Mouse (Mus musculus): ENCODE data around the gene Pepd. TPM values are rescaled to one million over a fixed set of nuclear protein-coding genes. Genes with fewer than 3 reads are reported as not detected.
A peak's percentile ranks its signal among the peaks of the same experiment; 100 is the strongest.

The Pepd gene
- polyA plus RNA-seq, 1 experiment from 2014 or later, result 45.4 TPM

GRCm38 (mm10) chr7:35023251-35023650 is 111.1 kb downstream of the Pepd start:
- ATAC-seq, result no peak
- no peak overlapping the region for H3K4me2 ChIP-seq
- H3K27ac ChIP-seq, result no peak overlapping the region
- no peak overlapping the region for H3K4me3 ChIP-seq
- no peaks in the 10 kb centered on the region for H3K9me3 ChIP-seq (replicated peaks)
- no peaks in the 10 kb centered on the region for H3K27me3 ChIP-seq (replicated peaks)
- H3K36me3 ChIP-seq, result peaks cover 11% of the 10 kb centered on the region; the same call in 1 of the 2 replicates
- H3K4me1 ChIP-seq, result peaks cover 13% of the 10 kb centered on the region
- H3K9ac ChIP-seq, result no peak overlapping the region
- 61% methylated on average over 4 of the region's 4 CpGs for WGBS (ENCODE audit: insufficient replicate concordance)

GRCm38 (mm10) chr7:35024426-35024825 is 112.2 kb downstream of the Pepd start:
- Histone ChIP-seq H3K27ac (no peak overlapping the region), H3K9me3 (replicated peaks) (no peaks in the 10 kb centered on the region), H3K4me2 (no peak overlapping the region), H3K4me1 (peaks cover 19% of the 10 kb centered on the region), H3K36me3 (peaks cover 11% of the 10 kb centered on the region; the same call in 1 of the 2 replicates), H3K9ac (no peak overlapping the region), H3K27me3 (replicated peaks) (no peaks in the 10 kb centered on the region), H3K4me3 (no peak overlapping the region)
- WGBS (ENCODE audit: insufficient replicate concordance), result 47% methylated on average over 1 of the region's 1 CpGs
- ATAC-seq, result no peak

GRCm38 (mm10) chr7:35025409-35026275 is 113.5 kb downstream of the Pepd start:
- H3K4me3 ChIP-seq, result no peak overlapping the region
- H3K27me3 ChIP-seq (replicated peaks), result no peaks in the 10 kb centered on the region
- H3K36me3 ChIP-seq, result peaks cover 11% of the 10 kb centered on the region; the same call in 1 of the 2 replicates
- ATAC-seq, result peak; percentile 49
- no peak overlapping the region for H3K27ac ChIP-seq
- WGBS (ENCODE audit: insufficient replicate concordance), result 46% methylated on average over 5 of the region's 5 CpGs
- H3K9me3 ChIP-seq (replicated peaks), result no peaks in the 10 kb centered on the region
- no peak overlapping the region for H3K9ac ChIP-seq
- peaks cover 23% of the 10 kb centered on the region for H3K4me1 ChIP-seq
- no peak overlapping the region for H3K4me2 ChIP-seq

GRCm38 (mm10) chr7:35026276-35026630 is 114.1 kb downstream of the Pepd start:
- H3K36me3 ChIP-seq, result peaks cover 9% of the 10 kb centered on the region
- H3K4me3 ChIP-seq, result no peak overlapping the region
- H3K9ac ChIP-seq, result no peak overlapping the region
- H3K4me1 ChIP-seq, result peaks cover 23% of the 10 kb centered on the region
- H3K4me2 ChIP-seq, result no peak overlapping the region
- WGBS (ENCODE audit: insufficient replicate concordance), result 69% methylated on average over 4 of the region's 4 CpGs
- no peak for ATAC-seq
- H3K27me3 ChIP-seq (replicated peaks), result no peaks in the 10 kb centered on the region
- H3K27ac ChIP-seq, result no peak overlapping the region
- no peaks in the 10 kb centered on the region for H3K9me3 ChIP-seq (replicated peaks)

GRCm38 (mm10) chr7:35026838-35027291 is 114.7 kb downstream of the Pepd start:
- Histone ChIP-seq H3K9me3 (replicated peaks) (no peaks in the 10 kb centered on the region), H3K27ac (no peak overlapping the region), H3K9ac (no peak overlapping the region), H3K27me3 (replicated peaks) (no peaks in the 10 kb centered on the region), H3K36me3 (peaks cover 9% of the 10 kb centered on the region), H3K4me3 (no peak overlapping the region), H3K4me2 (no peak overlapping the region), H3K4me1 (peaks cover 23% of the 10 kb centered on the region)
- WGBS (ENCODE audit: insufficient replicate concordance), result 52% methylated on average over 3 of the region's 3 CpGs
- ATAC-seq, result no peak

- Histone ChIP-seq H3K27me3 (replicated peaks) (no peaks in the 10 kb centered on the region), H3K4me1 (peaks cover 23% of the 10 kb centered on the region), H3K9ac (no peak overlapping the region), H3K36me3 (peaks cover 16% of the 10 kb centered on the region), H3K9me3 (replicated peaks) (no peaks in the 10 kb centered on the region), H3K27ac (no peak overlapping the region), H3K4me3 (no peak overlapping the region), H3K4me2 (no peak overlapping the region)
- 74% methylated on average over 9 of the region's 9 CpGs for WGBS (ENCODE audit: insufficient replicate concordance)
- no peak for ATAC-seq
These were observed 115.7 kb downstream of the Pepd start for GRCm38 (mm10) chr7:35027801-35028420.

- H3K4me1 ChIP-seq, result peaks cover 23% of the 10 kb centered on the region
- no peak overlapping the region for H3K4me3 ChIP-seq
- ATAC-seq, result no peak
- no peaks in the 10 kb centered on the region for H3K9me3 ChIP-seq (replicated peaks)
- H3K27ac ChIP-seq, result no peak overlapping the region
- 58% methylated on average over 16 of the region's 16 CpGs for WGBS (ENCODE audit: insufficient replicate concordance)
- H3K9ac ChIP-seq, result no peak overlapping the region
- H3K27me3 ChIP-seq (replicated peaks), result no peaks in the 10 kb centered on the region
- no peak overlapping the region for H3K4me2 ChIP-seq
- peaks cover 17% of the 10 kb centered on the region for H3K36me3 ChIP-seq
These were observed 116.4 kb downstream of the Pepd start for GRCm38 (mm10) chr7:35028559-35028958.

GRCm38 (mm10) chr7:35029228-35029627 is 117.0 kb downstream of the Pepd start:
- H3K27ac ChIP-seq, result no peak overlapping the region
- 53% methylated on average over 5 of the region's 5 CpGs for WGBS (ENCODE audit: insufficient replicate concordance)

GRCm38 (mm10) chr7:35029648-35030047 is 117.5 kb downstream of the Pepd start:
- ATAC-seq, result no peak

More at GRCm38 (mm10) chr7:35029228-35029627, 117.0 kb downstream of the Pepd start:
- no peak overlapping the region for H3K4me2 ChIP-seq
- H3K9ac ChIP-seq, result no peak overlapping the region
- H3K27me3 ChIP-seq (replicated peaks), result no peaks in the 10 kb centered on the region
- H3K4me3 ChIP-seq, result no peak overlapping the region
- no peak for ATAC-seq
- peaks cover 23% of the 10 kb centered on the region for H3K4me1 ChIP-seq
- peaks cover 19% of the 10 kb centered on the region for H3K36me3 ChIP-seq
- H3K9me3 ChIP-seq (replicated peaks), result no peaks in the 10 kb centered on the region

GRCm38 (mm10) chr7:35030567-35030966 is 118.4 kb downstream of the Pepd start:
- no peak overlapping the region for H3K9ac ChIP-seq
- peaks cover 22% of the 10 kb centered on the region for H3K36me3 ChIP-seq
- no peak for ATAC-seq
- WGBS (ENCODE audit: insufficient replicate concordance), result 79% methylated on average over 6 of the region's 6 CpGs
- no peak overlapping the region for H3K27ac ChIP-seq
- H3K4me1 ChIP-seq, result peaks cover 34% of the 10 kb centered on the region
- H3K27me3 ChIP-seq (replicated peaks), result no peaks in the 10 kb centered on the region
- H3K9me3 ChIP-seq (replicated peaks), result no peaks in the 10 kb centered on the region
- no peak overlapping the region for H3K4me3 ChIP-seq
- H3K4me2 ChIP-seq, result no peak overlapping the region

More at GRCm38 (mm10) chr7:35029648-35030047, 117.5 kb downstream of the Pepd start:
- Histone ChIP-seq H3K9me3 (replicated peaks) (no peaks in the 10 kb centered on the region), H3K4me2 (no peak overlapping the region), H3K4me1 (peaks cover 25% of the 10 kb centered on the region), H3K27me3 (replicated peaks) (no peaks in the 10 kb centered on the region), H3K4me3 (no peak overlapping the region), H3K36me3 (peaks cover 22% of the 10 kb centered on the region), H3K27ac (no peak overlapping the region), H3K9ac (no peak overlapping the region)
- WGBS (ENCODE audit: insufficient replicate concordance), result 84% methylated on average over 3 of the region's 3 CpGs

GRCm38 (mm10) chr7:35035141-35035553 is 123.0 kb downstream of the Pepd start:
- peak overlapping the region; percentile 42; the same call in 1 of the 2 replicates for H3K27ac ChIP-seq
- no peak overlapping the region for H3K4me3 ChIP-seq
- H3K4me1 ChIP-seq, result peaks cover 21% of the 10 kb centered on the region
- no peak overlapping the region for H3K4me2 ChIP-seq
- H3K36me3 ChIP-seq, result peaks cover 23% of the 10 kb centered on the region
- H3K9me3 ChIP-seq (replicated peaks), result no peaks in the 10 kb centered on the region
- H3K9ac ChIP-seq, result no peak overlapping the region
- WGBS (ENCODE audit: insufficient replicate concordance), result 59% methylated on average over 6 of the region's 6 CpGs
- ATAC-seq, result no peak
- H3K27me3 ChIP-seq (replicated peaks), result no peaks in the 10 kb centered on the region

GRCm38 (mm10) chr7:35035565-35035964 is 123.4 kb downstream of the Pepd start:
- H3K27me3 ChIP-seq (replicated peaks), result no peaks in the 10 kb centered on the region
- 20% methylated on average over 4 of the region's 4 CpGs for WGBS (ENCODE audit: insufficient replicate concordance)
- peaks cover 21% of the 10 kb centered on the region for H3K4me1 ChIP-seq
- peak overlapping the region; percentile 42; the same call in 1 of the 2 replicates for H3K27ac ChIP-seq
- no peak overlapping the region for H3K4me2 ChIP-seq
- peaks cover 28% of the 10 kb centered on the region for H3K36me3 ChIP-seq
- H3K9me3 ChIP-seq (replicated peaks), result no peaks in the 10 kb centered on the region
- no peak overlapping the region for H3K4me3 ChIP-seq
- peak; percentile 54; the same call in 1 of the 2 replicates for ATAC-seq
- no peak overlapping the region for H3K9ac ChIP-seq

Data from liver, embryonic 12.5 days (tissue).